Mouse (Mus musculus) layer of hippocampus, adult 8-10 months (tissue): ENCODE measurements at regions not wholly inside any gene's neighbourhood (a gene's known extent, or its start where the extent isn't known, plus 50 kb on each side); places are given as distances from the start of the nearest gene placed in this dataset.

ENCODE experiments used
- DNase-seq, 2 experiments: peaks; one replicate each; pipeline ENCODE4 v3.0.0; 2022; ENCODE audit warnings: low spot score in 2 of 2

DNA sequence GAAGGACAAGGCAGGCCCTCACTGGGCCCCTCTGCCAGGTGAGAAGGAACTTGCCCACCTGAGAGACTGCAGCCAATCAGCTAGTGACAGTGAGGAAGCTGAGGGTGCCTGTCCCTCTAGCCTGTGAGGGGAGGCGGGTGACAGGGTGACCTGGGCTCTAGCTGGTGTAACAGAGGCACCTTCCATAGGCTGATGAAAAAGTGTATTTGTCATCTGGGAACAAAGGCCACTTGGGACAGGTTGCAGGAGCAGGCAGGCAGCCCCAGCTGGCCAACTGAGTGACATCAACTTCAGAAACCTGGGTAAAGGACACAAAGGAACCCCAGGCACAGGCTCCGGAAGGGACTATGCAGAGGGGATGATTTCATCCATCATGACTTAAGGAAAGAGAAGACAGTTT lies 63.0 kb upstream of the Zfp637 start:
- no peak for DNase-seq

- no peak for DNase-seq
Measured at GRCm38 (mm10) chr6:117778481-117778880, 62.5 kb upstream of the Zfp637 start.

DNA sequence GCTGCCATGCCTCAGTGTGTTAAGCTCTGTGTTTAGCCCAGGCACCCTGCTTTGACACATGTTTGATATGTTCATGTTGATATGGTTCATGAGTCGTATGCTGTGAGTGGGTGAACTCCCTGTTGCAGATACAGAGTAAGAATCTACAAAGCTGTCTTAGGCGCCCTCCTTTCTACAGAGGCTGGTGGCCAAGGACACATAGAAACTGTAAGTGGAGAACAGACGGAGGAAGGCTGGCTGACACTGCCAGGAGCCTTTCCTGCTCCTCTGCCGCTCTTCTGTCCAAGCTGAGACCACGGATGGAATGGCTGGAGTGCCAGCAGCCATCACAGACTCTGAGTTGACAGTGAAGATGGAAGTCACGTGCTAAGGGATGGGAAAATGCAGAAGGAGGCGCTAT lies 62.0 kb upstream of the Zfp637 start:
- DNase-seq = no peak

DNA sequence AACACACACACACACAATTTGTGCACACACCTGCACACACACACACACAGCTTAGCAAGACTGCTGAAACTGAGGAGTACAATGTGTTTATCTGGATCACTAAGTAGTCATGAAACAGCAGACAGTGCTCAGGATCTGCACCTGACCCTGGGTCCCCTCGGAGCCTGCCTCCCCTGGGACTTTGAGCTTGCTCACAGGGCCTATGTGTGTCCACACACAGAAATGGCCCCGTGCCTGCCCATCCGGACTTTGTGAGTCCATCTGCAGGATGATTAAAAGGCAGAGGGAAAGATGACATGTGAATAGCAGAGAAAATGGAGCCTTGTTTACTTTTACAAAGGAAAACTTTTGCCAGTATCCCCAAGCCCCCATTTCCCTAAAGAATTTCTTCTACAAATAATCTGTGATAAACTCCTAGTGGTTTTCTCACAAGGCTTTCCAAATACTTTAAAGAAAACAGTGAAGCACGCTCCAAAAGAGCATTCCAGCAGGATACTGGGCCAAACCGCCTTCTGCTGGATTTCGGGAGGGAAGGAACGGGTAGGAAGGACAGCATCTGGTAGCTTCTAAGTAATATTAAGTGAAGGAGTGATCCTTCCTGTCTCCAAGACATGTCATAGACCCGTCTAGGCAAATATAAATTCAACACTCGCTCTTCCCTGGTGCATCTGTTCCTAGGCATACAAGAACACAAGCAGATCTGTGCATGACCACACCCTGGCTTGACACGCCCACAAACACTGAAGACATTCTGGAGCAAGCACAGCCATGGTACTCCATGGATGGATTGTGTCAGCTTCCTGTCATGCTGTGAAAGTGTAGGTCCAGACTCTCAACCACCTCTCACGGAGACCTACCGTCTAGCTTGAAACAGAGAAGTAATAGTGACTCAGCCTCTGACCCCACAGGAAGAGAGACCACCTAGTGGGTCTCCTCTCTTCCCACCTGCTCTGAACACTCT lies 52.1 kb upstream of the Zfp637 start:
- DNase-seq = no peak

DNA sequence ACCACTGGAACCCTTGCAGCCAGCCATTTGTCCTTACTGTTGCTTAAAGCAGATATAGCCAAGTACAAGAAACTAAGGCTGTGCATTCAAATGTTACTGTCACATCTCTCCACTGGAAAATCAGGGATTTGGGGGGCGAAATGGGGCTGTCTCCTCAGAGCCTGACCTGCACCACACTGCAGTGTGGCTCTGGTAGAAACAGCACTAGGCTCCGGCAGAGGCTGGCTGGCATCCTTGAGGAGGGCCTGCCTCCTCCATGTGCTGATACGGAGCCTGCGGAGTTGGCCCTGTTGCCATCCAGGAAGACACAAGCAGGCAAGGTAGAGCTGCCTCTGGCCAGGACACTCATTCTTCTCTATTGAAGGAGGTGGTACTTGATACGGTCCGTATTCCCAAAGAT lies 50.4 kb upstream of the Zfp637 start:
- DNase-seq = no peak
